Mouse (Mus musculus): ENCODE measurements around the gene Hist2h2ac. TPM values are rescaled to one million over a fixed set of nuclear protein-coding genes. Genes with fewer than 3 reads are reported as not detected.

Gene Hist2h2ac
- total RNA-seq, 2 experiments from 2014 or later, result 30.5 to 34.4 TPM

Small RNAs within 50 kb of the gene (microRNA-seq; reads per million reads assigned to microRNA genes)
- not detected for gene Gm44492
- not detected for gene Gm47311
- gene Gm47313, result not detected

Other genes with a start within 250 kb of the Hist2h2ac start
- gene Plekho1, start 224.9 kb downstream of the Hist2h2ac start, total RNA-seq (2021), result 10 to 100 TPM; 76.4 to 89.1 TPM
- gene Vps45, start 162.4 kb downstream of the Hist2h2ac start, total RNA-seq (2021), result 10 to 100 TPM; 20.5 to 26.0 TPM
- 10 to 100 TPM; 52.2 to 54.5 TPM for gene Otud7b, start 116.4 kb downstream of the Hist2h2ac start, total RNA-seq (2021)
- gene Mtmr11, start 58.9 kb downstream of the Hist2h2ac start, total RNA-seq (2021), result 1 to 10 TPM; 3.2 TPM
- 10 to 100 TPM; 16.9 to 17.2 TPM for gene Sf3b4, start 48.5 kb downstream of the Hist2h2ac start, total RNA-seq (2021)
- 1 to 10 TPM; 5.0 to 6.5 TPM for gene Sv2a, start 39.7 kb downstream of the Hist2h2ac start, total RNA-seq (2021)
- 10 to 100 TPM; 19.3 to 22.2 TPM for gene Bola1, start 1.2 kb downstream of the Hist2h2ac start, total RNA-seq (2021)
- gene Hist2h2ab, start 1.0 kb downstream of the Hist2h2ac start, total RNA-seq (2021), result 1 to 10 TPM; 3.0 to 3.4 TPM
- 10 to 100 TPM; 10.1 to 11.6 TPM for gene Hist2h2be, start 239 bp upstream of the Hist2h2ac start, total RNA-seq (2021)
- gene Hist2h3c2, start 18.2 kb upstream of the Hist2h2ac start, total RNA-seq (2021), result 10 to 100 TPM in 1 of 2 experiments, 1 to 10 TPM in 1; 9.3 to 10.4 TPM
- 100 to 1,000 TPM; 232 to 233 TPM for gene Hist2h2aa2, start 19.4 kb upstream of the Hist2h2ac start, total RNA-seq (2021)
- gene Hist2h2aa1, start 24.6 kb upstream of the Hist2h2ac start, total RNA-seq (2021), result 10 to 100 TPM in 1 of 2 experiments, 1 to 10 TPM in 1; 7.7 to 40.9 TPM
- not detected for gene Hist2h3c1, start 25.8 kb upstream of the Hist2h2ac start, total RNA-seq (2021)
- 10 to 100 TPM; 14.4 to 16.9 TPM for gene Hist2h4, start 42.4 kb upstream of the Hist2h2ac start, total RNA-seq (2021)
- 10 to 100 TPM; 25.8 to 48.9 TPM for gene Hist2h3b, start 47.8 kb upstream of the Hist2h2ac start, total RNA-seq (2021)
- 10 to 100 TPM; 47.3 to 58.1 TPM for gene Hist2h2bb, start 48.9 kb upstream of the Hist2h2ac start, total RNA-seq (2021)
- gene Fcgr1, start 73.1 kb upstream of the Hist2h2ac start, total RNA-seq (2021), result 1 to 10 TPM in 1 of 2 experiments, under 1 TPM in 1; 0.94 to 1.1 TPM
- not detected for gene BC107364, start 231.4 kb upstream of the Hist2h2ac start, total RNA-seq (2021)